Mouse (Mus musculus): ENCODE results near the gene Pan3. TPM values are rescaled to one million over a fixed set of nuclear protein-coding genes. Genes with fewer than 3 reads are reported as not detected.
"Not testable (repeated sequence)": the region's sequence is repeated elsewhere in the genome, so short reads cannot be mapped to it uniquely, and the experiment has no call there.

Gene Pan3
- total RNA-seq, 2 experiments from 2014 or later: 20.7 to 22.9 TPM

- DNase-seq: peak in 1 of 2 experiments; percentile 24
- intact Hi-C loops (cut with DNase I): no loop called here
Observed at GRCm38 (mm10) chr5:147545731-147546241, 115.8 kb downstream of the Pan3 start.

- DNase-seq: no peak
- intact Hi-C loops (cut with DNase I): no loop called here
Observed at GRCm38 (mm10) chr5:147549016-147549755, 119.2 kb downstream of the Pan3 start.

- no peak for DNase-seq
- intact Hi-C loops (cut with DNase I): loop anchor here (5.0 kb wide), 1 partner anchor 135 kb away; no protein-coding TSS in a partner anchor
Observed at GRCm38 (mm10) chr5:147551879-147552627, 122.1 kb downstream of the Pan3 start.

GRCm38 (mm10) chr5:147557641-147558040, 127.7 kb downstream of the Pan3 start:
- intact Hi-C loops (cut with DNase I); DNase-seq: not testable (repeated sequence)

- no peak for DNase-seq
- intact Hi-C loops (cut with DNase I): no loop called here
Observed at GRCm38 (mm10) chr5:147563511-147564139, 133.7 kb downstream of the Pan3 start.

GRCm38 (mm10) chr5:147564140-147564590, 134.2 kb downstream of the Pan3 start:
- intact Hi-C loops (cut with DNase I): no loop called here

GRCm38 (mm10) chr5:147565444-147565843, 135.5 kb downstream of the Pan3 start:
- intact Hi-C loops (cut with DNase I): no loop called here
- no peak for DNase-seq

More at GRCm38 (mm10) chr5:147564140-147564590, 134.2 kb downstream of the Pan3 start:
- no peak for DNase-seq

GRCm38 (mm10) chr5:147566335-147566734, 136.4 kb downstream of the Pan3 start:
- no peak for DNase-seq
- intact Hi-C loops (cut with DNase I): no loop called here

- intact Hi-C loops (cut with DNase I): no loop called here
- DNase-seq: no peak
Observed at GRCm38 (mm10) chr5:147572695-147573094, 142.7 kb downstream of the Pan3 start.

- intact Hi-C loops (cut with DNase I): no loop called here
- DNase-seq: no peak
Observed at GRCm38 (mm10) chr5:147573555-147573954, 143.6 kb downstream of the Pan3 start.

- peak in 1 of 2 experiments; percentile 25 for DNase-seq
- intact Hi-C loops (cut with DNase I): no loop called here
Observed at GRCm38 (mm10) chr5:147574517-147574916, 144.6 kb downstream of the Pan3 start.

GRCm38 (mm10) chr5:147577003-147577402, 147.0 kb downstream of the Pan3 start:
- intact Hi-C loops (cut with DNase I): loop anchor here (5.0 kb wide), 1 partner anchor 430 kb away; no protein-coding TSS in a partner anchor
- DNase-seq: no peak

- no peak for DNase-seq
- intact Hi-C loops (cut with DNase I): loop anchor here (5.0 kb wide), 1 partner anchor 432 kb away; no protein-coding TSS in a partner anchor
Observed at GRCm38 (mm10) chr5:147579148-147579547, 149.2 kb downstream of the Pan3 start.

- DNase-seq: peak in 1 of 2 experiments; percentile 16
- intact Hi-C loops (cut with DNase I): loop anchor here (5.0 kb wide), 2 partner anchors 268 to 432 kb away; no protein-coding TSS in a partner anchor
Observed at GRCm38 (mm10) chr5:147579691-147580090, 149.7 kb downstream of the Pan3 start.

- no peak for DNase-seq
- intact Hi-C loops (cut with DNase I): loop anchor here (5.0 kb wide), 1 partner anchor 267 kb away; no protein-coding TSS in a partner anchor
Observed at GRCm38 (mm10) chr5:147580181-147580580, 150.2 kb downstream of the Pan3 start.

- DNase-seq: peak; percentile 56 to 66
- intact Hi-C loops (cut with DNase I): loop anchor here (5.0 kb wide), 1 partner anchor 264 kb away; no protein-coding TSS in a partner anchor
Observed at GRCm38 (mm10) chr5:147583702-147584298, 153.8 kb downstream of the Pan3 start.

- no peak for DNase-seq
- intact Hi-C loops (cut with DNase I): loop anchor here (5.0 kb wide), 1 partner anchor 263 kb away; no protein-coding TSS in a partner anchor
Observed at GRCm38 (mm10) chr5:147584648-147585047, 154.7 kb downstream of the Pan3 start.

GRCm38 (mm10) chr5:147585070-147585469, 155.1 kb downstream of the Pan3 start:
- intact Hi-C loops (cut with DNase I): no loop called here
- no peak for DNase-seq

GRCm38 (mm10) chr5:147589814-147590213, 159.9 kb downstream of the Pan3 start:
- no peak for DNase-seq
- intact Hi-C loops (cut with DNase I): no loop called here

GRCm38 (mm10) chr5:147597825-147598224, 167.9 kb downstream of the Pan3 start:
- intact Hi-C loops (cut with DNase I): no loop called here
- no peak for DNase-seq
